Mouse (Mus musculus) ES-Bruce4 (cell line): ENCODE results near the gene Galr2. TPM values are rescaled to one million over a fixed set of nuclear protein-coding genes. Genes with fewer than 3 reads are reported as not detected.
"Not testable (repeated sequence)": the region's sequence is repeated elsewhere in the genome, so short reads cannot be mapped to it uniquely, and the experiment has no call there.

Source experiments
- H3K27ac ChIP-seq: 2 replicates; pipeline ENCODE4 v1.5.1; 2012; ENCODE audit warnings: low read length, inconsistent platforms; ENCODE audit not compliant: insufficient read depth
- H3K27me3 ChIP-seq: 2 replicates; pipeline ENCODE4 v1.6.1; 2012; ENCODE audit warnings: mild to moderate bottlenecking, low read length, inconsistent platforms; ENCODE audit not compliant: control insufficient read depth, poor library complexity, insufficient read depth, severe bottlenecking
- H3K36me3 ChIP-seq: 2 replicates; pipeline ENCODE4 v1.6.1; 2012; ENCODE audit warnings: inconsistent platforms, mild to moderate bottlenecking, low read length, moderate library complexity; ENCODE audit not compliant: control insufficient read depth, poor library complexity, insufficient read depth, severe bottlenecking
- H3K4me1 ChIP-seq: one replicate; pipeline ENCODE4 v1.8.1; 2011; ENCODE audit warnings: low read length; ENCODE audit not compliant: control insufficient read depth, insufficient read depth
- H3K4me3 ChIP-seq: 2 replicates; pipeline ENCODE4 v1.5.1; 2011; ENCODE audit warnings: low read depth, mild to moderate bottlenecking, low read length
- H3K9ac ChIP-seq: 2 replicates; pipeline ENCODE4 v1.6.1; 2012; ENCODE audit warnings: low read depth, mild to moderate bottlenecking, inconsistent platforms; ENCODE audit not compliant: poor library complexity, severe bottlenecking
- H3K9me3 ChIP-seq: replicated peaks from 2 replicates; pipeline ENCODE4 v1.6.1; 2012; ENCODE audit warnings: mild to moderate bottlenecking, low read length, inconsistent platforms; ENCODE audit not compliant: control insufficient read depth, poor library complexity, insufficient read depth, severe bottlenecking
- CTCF ChIP-seq: IDR thresholded peaks from one replicate; pipeline ENCODE4 v1.8.1; 2011; ENCODE audit warnings: low read depth, low read length
- EP300 ChIP-seq: IDR thresholded peaks from 2 replicates; pipeline ENCODE4 v1.6.1; 2011; ENCODE audit warnings: low read depth, low read length; ENCODE audit not compliant: insufficient read depth
- POLR2A ChIP-seq: IDR thresholded peaks from one replicate; pipeline ENCODE4 v1.8.1; 2011; ENCODE audit warnings: low read length; ENCODE audit not compliant: insufficient read depth
- polyA plus RNA-seq: library from polyadenylated mRNA; stranded (reverse); fragments of >200 nt; gene quantifications from 2 replicates; pipeline ENCODE4 v1.2.4, GENCODE M21; 2011; ENCODE audit warnings: low read depth; ENCODE audit not compliant: missing spikeins, insufficient read depth, insufficient read length

Galr2 gene
- polyA plus RNA-seq, 1 experiment: 0.61 TPM

DNA sequence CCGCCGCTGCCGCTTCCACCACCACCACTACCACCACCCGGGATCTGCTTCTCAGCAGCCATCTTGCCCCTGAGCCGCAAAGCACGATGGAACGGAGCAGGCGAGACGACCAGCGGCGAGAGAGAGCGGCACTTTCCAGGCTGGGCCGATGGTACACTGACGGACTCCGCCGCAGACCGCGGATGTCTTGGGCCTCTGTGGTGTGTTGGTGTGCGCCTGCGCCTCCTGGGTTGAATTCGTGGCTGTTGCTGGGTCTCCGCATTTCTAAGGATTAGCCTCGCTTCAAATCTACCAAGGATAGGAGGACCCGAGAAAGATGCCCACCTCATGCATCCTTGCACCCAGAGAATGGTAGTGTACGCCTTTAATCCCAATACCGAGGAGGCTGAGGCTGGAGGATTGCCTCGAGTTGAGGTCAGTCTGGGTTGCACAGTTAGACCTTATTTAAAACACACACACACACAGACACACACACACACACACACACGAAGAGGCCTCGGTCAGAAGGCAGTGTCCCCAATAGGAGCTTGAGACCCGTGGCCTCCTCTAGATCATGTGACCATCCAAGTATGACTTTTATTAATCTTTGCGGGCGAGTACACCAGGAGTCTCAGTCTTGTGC, 6.6 kb upstream of the Galr2 start, which contains the start of gene Srp68:
Gene Srp68 (minus strand): TSS at position 173 of the 622 bp plus-strand sequence.
- Histone ChIP-seq H3K27ac (peak within 1 kb of the TSS; percentile 5; the same call in 1 of the 2 replicates), H3K27me3 (no peaks in the 10 kb centered on the region), H3K36me3 (peaks cover 5% of the 10 kb centered on the region; the same call in 1 of the 2 replicates), H3K9ac (peak within 1 kb of the TSS; percentile 73), H3K9me3 (no peaks in the 10 kb centered on the region), H3K4me1 (no peaks in the 10 kb centered on the region), H3K4me3 (peak within 1 kb of the TSS; percentile 73)
- TF ChIP-seq EP300 (peak; percentile 77), POLR2A (peak; percentile 92), CTCF (no peak)

DNA sequence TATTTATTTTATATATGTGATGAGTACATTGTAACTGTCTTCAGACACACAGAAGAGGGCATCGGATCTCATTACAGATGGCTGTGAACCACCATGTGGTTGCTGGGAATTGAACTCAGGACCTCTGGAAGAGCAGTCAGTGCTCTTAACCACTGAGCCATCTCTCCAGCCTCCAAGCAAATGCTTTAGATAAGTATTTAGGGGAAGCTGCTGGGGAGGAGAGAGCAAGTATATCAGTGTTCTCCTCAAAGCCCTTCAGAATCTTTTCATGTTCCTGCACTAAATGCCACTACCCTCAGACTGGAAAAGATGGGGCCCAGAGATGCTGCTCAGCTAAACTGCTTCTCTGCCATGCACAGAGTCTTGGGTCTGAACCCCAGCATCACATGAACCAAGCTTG, 3.6 kb upstream of the Galr2 start:
- not testable (repeated sequence) for H3K9me3 ChIP-seq, H3K9ac ChIP-seq, H3K27me3 ChIP-seq, H3K4me3 ChIP-seq, H3K4me1 ChIP-seq, H3K36me3 ChIP-seq, H3K27ac ChIP-seq

- H3K27ac ChIP-seq: no peak overlapping the region
- no peaks in the 10 kb centered on the region for H3K27me3 ChIP-seq
- peak overlapping the region; percentile 38 for H3K4me3 ChIP-seq
- no peak for TF ChIP-seq POLR2A
- TF ChIP-seq EP300: no peak
- TF ChIP-seq CTCF: no peak
- no peaks in the 10 kb centered on the region for H3K36me3 ChIP-seq
- no peaks in the 10 kb centered on the region for H3K4me1 ChIP-seq
- H3K9ac ChIP-seq: peak overlapping the region; percentile 40
- H3K9me3 ChIP-seq: no peaks in the 10 kb centered on the region
These were observed 932 bp downstream of the Galr2 start for GRCm38 (mm10) chr11:116281671-116282070.

DNA sequence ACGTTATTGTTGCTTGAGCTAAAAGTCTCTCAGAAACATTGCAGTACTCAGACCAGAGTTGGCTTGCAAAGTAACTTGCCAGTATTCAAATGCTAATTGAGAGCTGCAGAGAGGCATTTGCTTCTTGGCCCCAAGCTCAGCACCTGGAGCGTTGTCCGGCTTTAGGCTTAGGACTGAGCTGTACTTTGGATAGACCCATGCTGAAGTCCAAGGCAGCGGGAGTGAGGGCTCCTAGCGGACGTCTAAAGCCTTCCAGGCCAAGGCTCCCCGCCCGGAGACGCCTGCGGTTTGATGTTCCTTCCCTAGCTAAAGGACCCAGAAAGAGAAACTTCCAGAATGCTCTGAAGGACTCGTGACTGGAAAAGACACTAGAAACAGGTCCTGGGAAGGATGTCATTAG, 1.4 kb downstream of the Galr2 start:
- H3K27me3 ChIP-seq: no peaks in the 10 kb centered on the region
- 0 out of 2 replicates have a peak, but pooled peaks have one; percentile 30 for TF ChIP-seq EP300
- peak; percentile 24 for TF ChIP-seq CTCF
- TF ChIP-seq POLR2A: no peak
- no peaks in the 10 kb centered on the region for H3K4me1 ChIP-seq
- H3K9ac ChIP-seq: no peak overlapping the region
- no peaks in the 10 kb centered on the region for H3K36me3 ChIP-seq
- no peaks in the 10 kb centered on the region for H3K9me3 ChIP-seq
- H3K27ac ChIP-seq: no peak overlapping the region
- H3K4me3 ChIP-seq: no peak overlapping the region

- Histone ChIP-seq H3K4me3 (peak overlapping the region; percentile 24), H3K4me1 (no peaks in the 10 kb centered on the region), H3K36me3 (no peaks in the 10 kb centered on the region), H3K27me3 (no peaks in the 10 kb centered on the region), H3K27ac (no peak overlapping the region), H3K9me3 (no peaks in the 10 kb centered on the region), H3K9ac (no peak overlapping the region)
- no peak for TF ChIP-seq EP300
- no peak for TF ChIP-seq POLR2A
- no peak for TF ChIP-seq CTCF
These were observed 2.3 kb downstream of the Galr2 start for GRCm38 (mm10) chr11:116282912-116283521.

DNA sequence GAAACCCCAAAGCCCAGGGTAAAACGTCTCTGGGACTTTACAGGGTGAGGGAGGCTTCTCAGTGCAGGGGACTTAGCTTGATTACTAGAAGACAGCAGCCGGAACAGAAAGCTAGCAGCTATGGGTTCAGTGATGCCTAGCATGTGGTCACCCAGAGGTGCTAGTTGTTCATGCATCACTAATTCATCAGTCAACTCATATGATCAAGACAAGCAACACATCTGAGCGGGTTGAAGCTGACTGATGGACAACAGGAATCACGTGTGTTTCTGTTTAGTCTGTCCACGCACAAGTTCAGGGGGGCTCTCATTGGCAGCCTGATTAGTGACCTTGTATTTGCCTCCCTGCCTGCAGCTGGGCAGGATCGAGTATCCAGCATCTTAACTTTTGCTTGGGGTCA, 3.2 kb downstream of the Galr2 start:
- Histone ChIP-seq H3K27me3 (no peaks in the 10 kb centered on the region), H3K4me3 (no peak overlapping the region), H3K36me3 (no peaks in the 10 kb centered on the region), H3K27ac (no peak overlapping the region), H3K4me1 (no peaks in the 10 kb centered on the region), H3K9me3 (no peaks in the 10 kb centered on the region), H3K9ac (no peak overlapping the region)
- TF ChIP-seq POLR2A: no peak
- no peak for TF ChIP-seq CTCF
- TF ChIP-seq EP300: no peak
